Mouse (Mus musculus) stomach, postnatal 0 days (tissue): ENCODE data around the gene Hint1. TPM values are rescaled to one million over a fixed set of nuclear protein-coding genes. Genes with fewer than 3 reads are reported as not detected.

ENCODE experiments used
- ATAC-seq: fragments of 200-750 bp; cut with Nextera tagmentation; 2 replicates; pipeline ENCODE4 v1.8.0; 2017; ENCODE audit not compliant: low FRiP score, low TSS enrichment
- DNase-seq: peaks from one replicate; pipeline ENCODE4 v3.0.0-alpha.2; 2016; ENCODE audit warnings: low spot score
- H3K27ac ChIP-seq: fragments of 300-500 bp; sonication (generic); replicated peaks from 2 replicates; pipeline ENCODE4 v1.5.1; 2014; ENCODE audit warnings: mild to moderate bottlenecking, control low read depth
- H3K27me3 ChIP-seq: fragments of 300-500 bp; sonication (generic); 2 replicates; pipeline ENCODE4 v1.6.1; 2014; ENCODE audit warnings: low read length; ENCODE audit not compliant: control insufficient read depth, insufficient read depth
- H3K36me3 ChIP-seq: fragments of 300-500 bp; sonication (generic); 2 replicates; pipeline ENCODE4 v1.6.1; 2014; ENCODE audit warnings: low read length, mixed read lengths; ENCODE audit not compliant: control insufficient read depth, insufficient read depth
- H3K4me1 ChIP-seq: fragments of 300-500 bp; sonication (generic); replicated peaks from 2 replicates; pipeline ENCODE4 v1.6.1; 2014; ENCODE audit warnings: antibody characterized with exemption; ENCODE audit not compliant: control insufficient read depth, insufficient read depth
- H3K4me2 ChIP-seq: fragments of 300-500 bp; sonication (generic); replicated peaks from 2 replicates; pipeline ENCODE4 v1.6.1; 2014; ENCODE audit warnings: low read depth, mild to moderate bottlenecking, control low read depth, moderate library complexity
- H3K4me3 ChIP-seq: fragments of 300-500 bp; sonication (generic); 2 replicates; pipeline ENCODE4 v1.5.1; 2014; ENCODE audit warnings: low read depth, low read length, control low read depth
- H3K9ac ChIP-seq: fragments of 300-500 bp; sonication (generic); 2 replicates; pipeline ENCODE4 v1.6.1; 2014; ENCODE audit warnings: mild to moderate bottlenecking, low read length, control low read depth, mixed read lengths
- H3K9me3 ChIP-seq: fragments of 300-500 bp; sonication (generic); 2 replicates; pipeline ENCODE4 v1.6.1; 2016; ENCODE audit warnings: low read length; ENCODE audit not compliant: control insufficient read depth
- CTCF ChIP-seq: IDR thresholded peaks from 2 replicates; pipeline ENCODE4 v1.5.1; 2016; ENCODE audit warnings: antibody characterized with exemption, low read depth, mild to moderate bottlenecking, moderate library complexity
- EP300 ChIP-seq: optimal IDR thresholded peaks from 2 replicates; pipeline ENCODE3; 2016; ENCODE audit warnings: antibody characterized with exemption
- WGBS: fragments of 180-500 bp; shearing (Covaris S2); extraction: QIAGEN DNeasy Blood & Tissue Kit; methylation state at CpG from one replicate; pipeline ENCODE4 v1.1.7; 2014; 5-methylcytosine and 5-hydroxymethylcytosine counted together
- polyA plus RNA-seq: library from polyadenylated mRNA; unstranded; fragments of >200 nt; fragmentation: Nextera tagmentation; extraction: Ambion mirVana; gene quantifications from 2 replicates; pipeline ENCODE4 v1.2.1, GENCODE M21; 2015

Hint1 gene
- polyA plus RNA-seq, 1 experiment from 2014 or later: 824 TPM

DNA sequence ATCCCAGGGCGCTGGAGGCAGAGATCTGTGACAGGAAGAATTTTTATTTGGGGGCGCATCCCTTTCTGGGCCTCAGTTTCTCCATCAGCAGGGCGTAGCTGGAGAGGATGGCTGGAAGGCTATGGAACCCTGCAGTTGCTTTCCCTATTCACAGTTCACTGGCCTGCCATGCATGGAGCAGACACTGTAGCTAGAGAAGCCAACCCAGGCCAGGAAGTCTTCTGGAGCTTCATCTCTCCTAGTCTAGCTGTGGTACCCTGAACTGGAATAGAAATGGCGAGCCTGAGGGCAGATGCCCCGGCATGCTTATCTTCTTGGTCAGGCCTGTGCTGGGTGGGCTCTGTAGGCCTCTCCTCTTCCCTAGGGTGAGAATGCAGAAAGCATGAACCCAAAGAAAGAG is 37.2 kb downstream of the Hint1 start:
- peak overlapping the region; percentile 46 for H3K4me3 ChIP-seq
- H3K27ac ChIP-seq: peak overlapping the region; percentile 35; the same call in 1 of the 2 replicates
- peak overlapping the region; percentile 88 for H3K4me2 ChIP-seq
- H3K4me1 ChIP-seq: peaks cover 3% of the 10 kb centered on the region; the same call in 1 of the 2 replicates
- DNase-seq: no peak
- 69% methylated on average over 5 of the region's 5 CpGs for WGBS
- TF ChIP-seq EP300 (no peak), CTCF (no peak)
- no peaks in the 10 kb centered on the region for H3K9me3 ChIP-seq
- H3K36me3 ChIP-seq: no peaks in the 10 kb centered on the region
- H3K27me3 ChIP-seq: no peaks in the 10 kb centered on the region
- peak overlapping the region; percentile 50; the same call in 1 of the 2 replicates for H3K9ac ChIP-seq
- no peak for ATAC-seq

DNA sequence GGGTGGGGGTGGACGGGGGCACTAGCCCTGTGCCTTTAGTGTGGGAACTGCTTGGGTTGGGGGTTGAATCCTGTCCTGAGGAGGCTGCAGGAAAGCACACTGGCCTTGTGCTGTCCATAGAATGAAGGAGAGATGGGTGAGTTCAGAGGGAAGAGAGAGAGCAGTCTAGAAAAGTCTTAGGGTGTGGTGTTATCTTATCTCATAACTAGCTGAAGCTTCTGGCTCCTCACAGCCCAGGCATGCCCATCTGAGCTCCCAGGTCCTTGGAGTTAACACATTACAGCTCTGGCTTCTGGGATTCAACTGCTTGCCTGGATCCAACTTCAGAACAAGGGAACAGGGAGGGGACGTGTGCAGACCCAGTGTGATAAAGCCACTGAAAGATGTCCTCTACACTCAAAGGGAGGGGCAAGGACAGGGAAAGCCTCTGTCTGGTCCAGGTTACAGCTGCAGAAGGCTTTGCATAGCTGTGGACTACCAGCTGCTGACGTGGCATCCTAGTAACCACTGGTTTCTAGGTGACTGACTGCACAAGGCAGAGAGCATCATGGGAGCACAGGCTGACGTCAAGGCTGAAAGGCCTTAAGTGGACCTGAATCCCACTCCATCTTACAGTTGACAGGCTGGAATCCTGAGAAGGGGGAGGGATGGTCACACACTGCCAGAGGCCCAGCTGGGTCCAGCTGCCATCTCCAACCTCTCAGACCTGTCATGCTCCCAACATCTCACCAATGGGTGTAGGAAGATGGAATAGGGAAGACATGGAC is 37.9 kb downstream of the Hint1 start:
- peak; percentile 37 for DNase-seq
- no peaks in the 10 kb centered on the region for H3K36me3 ChIP-seq
- H3K9me3 ChIP-seq: no peaks in the 10 kb centered on the region
- H3K9ac ChIP-seq: no peak overlapping the region
- H3K27me3 ChIP-seq: no peaks in the 10 kb centered on the region
- peaks cover 3% of the 10 kb centered on the region; the same call in 1 of the 2 replicates for H3K4me1 ChIP-seq
- TF ChIP-seq CTCF (no peak), EP300 (no peak)
- H3K4me2 ChIP-seq: peak overlapping the region; percentile 88; the same call in 1 of the 2 replicates
- peak overlapping the region; percentile 13; the same call in 1 of the 2 replicates for H3K27ac ChIP-seq
- 34% methylated on average over 4 of the region's 4 CpGs for WGBS
- peak; percentile 68 for ATAC-seq
- peak overlapping the region; percentile 46; the same call in 1 of the 2 replicates for H3K4me3 ChIP-seq

DNA sequence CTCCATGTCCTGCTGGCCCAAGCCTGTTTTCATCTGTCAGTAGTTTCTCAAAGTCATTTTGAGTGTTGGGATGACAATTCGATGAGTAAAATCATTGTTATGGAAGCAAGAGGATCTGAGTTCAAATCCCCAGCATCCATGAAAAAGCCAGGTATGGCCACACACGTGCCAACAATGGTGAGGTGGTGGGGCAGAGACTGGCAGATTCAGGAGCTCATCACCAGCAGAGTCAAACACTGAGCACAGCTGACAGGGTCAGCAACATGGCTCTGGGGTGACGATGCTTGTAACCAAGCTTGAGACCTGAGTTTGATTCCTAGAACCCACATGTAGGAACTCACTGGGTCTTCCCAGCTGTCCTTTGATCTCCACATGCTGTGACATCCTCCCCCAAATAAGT is 38.9 kb downstream of the Hint1 start:
- peaks cover 3% of the 10 kb centered on the region; the same call in 1 of the 2 replicates for H3K4me1 ChIP-seq
- no peak overlapping the region for H3K9ac ChIP-seq
- TF ChIP-seq CTCF: no peak
- TF ChIP-seq EP300: no peak
- H3K4me3 ChIP-seq: no peak overlapping the region
- ATAC-seq (no peak), DNase-seq (no peak)
- H3K9me3 ChIP-seq: no peaks in the 10 kb centered on the region
- WGBS: 84% methylated on average over 3 of the region's 3 CpGs
- H3K4me2 ChIP-seq: no peak overlapping the region
- peak overlapping the region; percentile 18; the same call in 1 of the 2 replicates for H3K27ac ChIP-seq
- no peaks in the 10 kb centered on the region for H3K27me3 ChIP-seq
- H3K36me3 ChIP-seq: no peaks in the 10 kb centered on the region

DNA sequence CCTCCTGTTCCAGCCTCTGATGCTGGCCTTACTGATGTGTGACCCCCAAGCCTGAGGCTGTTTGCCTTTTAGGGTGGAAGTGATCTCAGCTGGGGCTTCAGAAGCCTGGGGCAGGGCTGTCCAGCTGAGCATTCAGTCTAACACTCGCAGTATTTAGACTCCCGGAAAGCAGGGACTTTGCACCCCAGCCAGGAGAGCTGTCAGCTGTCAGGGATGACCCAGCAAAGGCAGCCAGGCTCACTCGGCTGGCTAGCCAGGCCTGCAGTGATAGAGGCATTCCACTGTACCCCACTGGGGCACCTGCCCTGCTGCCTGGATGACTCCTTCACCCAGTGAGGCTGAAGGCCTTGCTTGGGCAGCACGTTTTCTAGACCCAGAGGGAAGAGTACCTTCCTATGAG is 39.7 kb downstream of the Hint1 start:
- Histone ChIP-seq H3K36me3 (peaks cover 6% of the 10 kb centered on the region; the same call in 1 of the 2 replicates), H3K4me2 (no peak overlapping the region), H3K27ac (no peak overlapping the region; the same call in 1 of the 2 replicates), H3K9ac (no peak overlapping the region), H3K9me3 (no peaks in the 10 kb centered on the region), H3K4me1 (peaks cover 3% of the 10 kb centered on the region; the same call in 1 of the 2 replicates), H3K4me3 (no peak overlapping the region), H3K27me3 (no peaks in the 10 kb centered on the region)
- no peak for TF ChIP-seq EP300
- no peak for TF ChIP-seq CTCF
- WGBS: 34% methylated on average over 4 of the region's 4 CpGs
- DNase-seq: no peak
- ATAC-seq: no peak

DNA sequence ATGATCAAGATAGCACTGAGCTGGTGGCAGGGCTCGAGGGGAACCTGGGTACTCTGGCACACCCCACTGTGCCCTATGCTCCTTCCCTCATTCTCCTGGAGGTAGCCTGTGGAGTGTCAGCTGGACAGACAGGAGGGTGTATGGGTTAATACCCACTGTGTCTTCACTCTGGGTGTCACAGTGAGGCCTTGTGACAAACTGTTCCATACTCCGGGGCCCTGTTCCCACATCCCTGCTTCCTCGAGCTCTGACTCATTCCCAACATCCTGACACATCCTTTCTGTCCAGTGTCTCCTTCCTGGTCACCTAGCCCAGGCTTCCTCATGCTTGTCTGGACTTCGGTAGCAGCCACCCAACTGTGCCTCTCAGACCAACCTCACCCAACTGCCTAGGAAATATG is 40.3 kb downstream of the Hint1 start:
- Histone ChIP-seq H3K4me3 (no peak overlapping the region), H3K36me3 (peaks cover 9% of the 10 kb centered on the region), H3K9ac (no peak overlapping the region), H3K9me3 (no peaks in the 10 kb centered on the region), H3K27ac (no peak overlapping the region; the same call in 1 of the 2 replicates), H3K4me2 (no peak overlapping the region), H3K4me1 (peaks cover 3% of the 10 kb centered on the region; the same call in 1 of the 2 replicates), H3K27me3 (no peaks in the 10 kb centered on the region)
- ATAC-seq (no peak), DNase-seq (no peak)
- WGBS: 73% methylated on average over 4 of the region's 4 CpGs
- TF ChIP-seq EP300: no peak
- no peak for TF ChIP-seq CTCF

DNA sequence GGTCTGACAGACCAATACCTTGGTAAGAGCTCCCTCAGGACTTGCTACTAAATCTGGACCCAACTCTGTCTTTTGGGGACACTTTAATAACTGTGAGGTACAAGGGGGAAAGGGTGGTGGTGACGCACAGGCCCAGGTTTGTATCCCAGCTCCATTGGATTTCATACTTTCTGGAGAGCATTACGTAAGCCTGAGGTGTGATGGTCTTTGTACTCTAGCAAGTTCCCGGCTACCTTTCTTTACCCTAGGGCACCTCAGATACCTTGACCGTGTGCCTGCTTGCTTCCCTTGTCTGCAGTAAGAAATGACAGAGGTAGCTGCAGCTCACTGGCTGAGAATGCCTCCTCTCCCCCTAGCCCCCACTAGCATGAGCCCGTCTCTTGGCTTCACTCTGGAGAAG is 41.1 kb downstream of the Hint1 start:
- TF ChIP-seq EP300 (no peak), CTCF (no peak)
- H3K4me1 ChIP-seq: peaks cover 3% of the 10 kb centered on the region; the same call in 1 of the 2 replicates
- 91% methylated on average over 5 of the region's 5 CpGs for WGBS
- no peak overlapping the region for H3K9ac ChIP-seq
- DNase-seq (no peak), ATAC-seq (no peak)
- no peak overlapping the region for H3K27ac ChIP-seq
- H3K4me2 ChIP-seq: no peak overlapping the region
- H3K27me3 ChIP-seq: no peaks in the 10 kb centered on the region
- peaks cover 10% of the 10 kb centered on the region for H3K36me3 ChIP-seq
- no peak overlapping the region for H3K4me3 ChIP-seq
- no peaks in the 10 kb centered on the region for H3K9me3 ChIP-seq
